Mouse (Mus musculus) right cerebral cortex, postnatal 25 days (tissue): ENCODE measurements around the gene Map4k2.
"Not testable (repeated sequence)": the region's sequence is repeated elsewhere in the genome, so short reads cannot be mapped to it uniquely, and the experiment has no call there.

ENCODE experiments used
- DNase-seq: peaks from one replicate; pipeline ENCODE4 v3.0.0; 2022

Map4k2 gene

DNA sequence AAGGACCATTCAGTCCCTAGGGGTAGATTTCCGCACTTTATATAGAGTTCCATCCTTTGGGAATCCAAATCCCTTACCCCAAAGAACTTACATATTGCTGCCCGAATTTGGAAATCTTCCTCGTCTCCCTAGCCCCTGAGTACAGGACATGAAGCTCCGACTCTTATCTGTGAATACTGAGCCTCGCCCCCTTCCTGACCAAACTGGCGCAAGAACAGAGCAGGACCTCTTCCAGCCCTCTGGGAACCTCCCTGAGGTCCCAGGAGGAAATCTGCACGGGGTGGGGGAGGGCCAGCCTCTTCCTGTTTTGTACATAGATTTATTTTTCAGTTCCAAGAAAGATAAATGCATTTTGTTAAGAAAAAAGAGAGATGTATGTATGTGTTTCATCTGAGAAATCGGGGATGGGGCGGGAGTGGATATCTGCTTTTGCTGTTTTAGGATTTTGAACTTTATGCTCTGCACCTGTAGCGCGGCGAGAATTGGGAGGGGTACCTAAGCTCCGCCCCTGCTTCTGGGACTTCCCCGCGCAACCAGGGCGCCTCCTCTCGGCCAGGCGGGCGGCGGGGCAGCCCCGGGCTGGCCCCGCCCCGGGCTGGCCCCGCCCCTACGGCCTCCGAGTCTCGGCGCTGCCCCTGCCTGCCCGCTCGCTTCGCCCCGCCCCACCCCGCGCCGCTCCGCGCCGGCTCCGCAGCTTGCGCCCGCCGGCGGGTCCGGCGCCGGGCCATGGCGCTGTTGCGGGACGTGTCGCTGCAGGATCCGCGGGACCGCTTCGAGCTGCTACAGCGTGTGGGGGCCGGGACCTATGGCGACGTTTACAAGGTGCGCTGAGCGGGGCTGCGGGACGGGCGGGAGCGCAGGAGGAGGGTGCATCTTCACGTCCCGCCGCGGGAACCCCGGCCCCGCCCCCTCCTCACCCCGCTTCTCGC is at the start of gene Map4k2:
Gene Map4k2 (plus strand): TSS at position 612 of the 929 bp plus-strand sequence.
- peak; percentile 80 for DNase-seq

DNA sequence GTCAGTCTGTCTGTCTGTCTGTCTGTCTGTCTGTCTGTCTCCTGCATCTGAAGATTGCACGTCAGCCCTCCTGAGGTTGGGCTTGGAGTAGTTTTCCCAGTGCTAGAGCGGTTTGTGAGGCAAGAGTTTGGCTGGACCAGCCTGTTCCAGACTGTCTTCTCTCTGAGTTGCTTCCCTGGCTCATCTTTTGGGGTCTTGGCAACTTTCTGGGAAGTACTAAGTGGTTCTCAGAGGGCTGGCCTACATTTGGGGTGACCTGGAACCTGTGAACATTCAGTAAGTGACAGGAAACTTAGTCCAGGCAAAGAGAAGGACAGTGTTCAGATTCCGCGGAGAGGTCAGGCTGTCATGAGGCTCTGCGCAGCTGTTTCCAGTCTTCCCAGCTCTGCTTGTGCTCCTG is 48.7 kb upstream of the Map4k2 start:
- no peak for DNase-seq

DNA sequence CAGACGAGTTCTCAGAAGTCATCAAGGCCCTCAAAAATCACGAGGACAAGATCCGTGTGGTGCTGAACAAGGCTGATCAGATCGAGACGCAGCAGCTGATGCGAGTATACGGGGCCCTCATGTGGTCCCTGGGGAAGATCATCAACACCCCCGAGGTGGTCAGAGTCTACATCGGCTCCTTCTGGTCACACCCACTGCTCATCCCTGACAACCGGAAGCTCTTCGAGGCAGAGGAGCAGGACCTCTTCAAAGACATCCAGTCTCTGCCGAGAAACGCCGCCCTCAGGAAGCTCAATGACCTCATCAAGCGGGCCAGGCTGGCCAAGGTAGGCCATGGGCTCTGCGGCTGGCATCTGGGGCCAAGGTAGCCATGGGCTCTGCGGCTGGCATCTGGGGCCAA is 46.6 kb upstream of the Map4k2 start:
- no peak for DNase-seq

DNA sequence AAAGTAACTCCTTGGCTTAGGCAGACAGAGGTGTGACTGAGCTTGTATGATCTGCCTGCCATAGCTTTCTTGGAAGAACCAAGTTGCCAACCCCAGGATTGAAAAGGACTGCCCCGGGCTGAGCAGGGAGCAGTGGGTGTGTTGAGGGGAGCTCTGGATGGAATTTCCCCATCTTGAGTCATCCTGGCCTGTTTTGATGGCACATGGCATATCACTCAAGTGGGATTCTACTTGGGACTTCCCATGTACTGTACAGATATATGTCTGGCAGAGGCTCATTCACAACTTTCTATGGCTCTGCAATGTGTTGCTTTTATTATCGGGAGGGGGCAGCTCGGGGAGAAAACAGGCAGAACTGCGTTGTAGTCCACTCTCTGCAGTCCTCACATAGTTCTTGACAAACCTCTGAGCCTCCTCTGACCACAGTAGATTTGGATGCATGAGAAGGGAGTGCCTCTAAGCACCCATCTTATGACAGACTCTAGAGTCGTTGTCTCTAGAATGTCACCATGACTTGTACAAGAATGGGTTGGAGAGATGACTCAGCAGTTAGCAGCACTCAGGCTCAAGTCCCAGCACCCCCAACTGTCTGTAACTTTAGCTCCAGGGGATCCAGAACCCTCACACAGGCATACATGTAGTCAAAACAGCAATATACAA is 44.3 kb upstream of the Map4k2 start:
- no peak for DNase-seq

DNA sequence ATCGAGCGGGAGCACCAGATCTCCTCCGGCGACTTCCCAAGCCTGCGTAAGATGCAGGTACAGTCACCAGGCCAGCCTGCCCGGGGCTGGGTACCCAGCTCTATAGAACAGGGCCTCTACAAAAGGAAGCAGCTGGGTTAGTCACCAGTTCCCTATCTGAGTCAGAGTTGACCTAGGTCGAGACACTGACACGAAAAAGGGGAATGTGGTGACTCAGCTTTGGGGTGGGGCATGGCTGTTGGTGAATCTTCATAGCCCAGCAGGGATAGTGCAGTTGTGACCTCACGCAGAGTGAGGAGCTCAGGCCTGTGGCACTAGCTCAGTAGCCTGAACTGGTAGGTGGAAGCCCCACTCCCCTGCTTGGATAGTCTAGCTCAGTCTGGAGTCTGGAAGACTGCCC is 43.3 kb upstream of the Map4k2 start:
- no peak for DNase-seq

DNA sequence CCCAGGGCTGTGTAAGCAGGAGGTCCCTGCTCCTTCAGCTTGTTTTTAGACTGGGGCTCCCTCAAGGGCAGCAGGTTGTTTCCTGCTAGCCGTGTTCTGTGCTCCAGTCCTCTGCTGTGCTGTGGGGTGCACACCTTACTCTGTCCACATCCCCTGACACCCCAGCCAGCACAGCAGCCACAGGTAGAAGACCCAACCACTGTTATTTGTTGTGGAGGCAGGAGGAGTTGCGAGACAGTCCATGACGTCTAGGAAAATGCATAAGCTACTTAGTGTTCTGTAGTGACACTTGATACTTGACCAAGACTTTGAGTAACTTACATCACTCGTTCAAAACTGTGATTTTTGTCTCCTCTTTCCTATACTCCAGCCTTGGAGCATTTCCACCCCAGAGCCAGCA is 41.9 kb upstream of the Map4k2 start:
- DNase-seq = no peak

DNA sequence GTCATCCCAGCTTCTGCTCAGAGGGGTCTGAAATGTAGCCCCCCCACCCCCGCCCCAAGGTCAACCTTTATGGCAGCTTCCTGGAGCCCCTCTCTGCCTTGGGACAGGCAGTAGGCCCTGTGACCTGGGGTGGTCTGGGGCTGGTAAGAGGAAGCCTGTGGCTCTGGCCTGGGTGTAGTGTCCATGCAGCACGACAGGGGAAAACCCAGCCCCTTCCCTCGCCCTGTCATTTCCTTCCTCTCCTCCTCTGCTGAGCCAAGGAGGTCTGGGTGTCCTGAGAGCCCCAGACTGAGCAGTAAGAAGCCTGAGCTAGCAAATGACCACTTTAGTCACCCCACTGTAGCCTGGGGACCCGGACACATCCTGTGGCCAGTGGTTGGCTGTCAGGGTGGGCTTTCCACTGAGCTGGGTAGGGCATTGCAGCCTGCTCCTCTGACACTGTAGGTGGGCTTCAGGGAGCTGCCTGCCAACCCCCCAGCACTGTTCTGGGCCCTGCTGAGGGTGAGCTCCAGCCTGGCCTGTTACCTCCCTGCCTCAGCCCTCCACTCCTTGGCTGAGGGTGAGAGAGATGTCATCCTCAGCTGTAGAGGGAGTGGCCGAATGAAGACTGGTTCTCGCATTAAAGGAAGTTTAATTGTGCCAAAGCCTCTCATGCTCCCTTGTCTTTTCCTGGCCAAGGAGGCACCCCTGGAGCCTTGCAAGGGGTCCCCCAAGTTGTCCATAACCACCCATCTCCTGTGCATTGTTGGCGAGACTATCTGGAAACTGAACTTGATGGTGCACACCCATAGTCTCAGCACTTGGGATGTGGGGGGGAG is 41.3 kb upstream of the Map4k2 start:
- DNase-seq = no peak

DNA sequence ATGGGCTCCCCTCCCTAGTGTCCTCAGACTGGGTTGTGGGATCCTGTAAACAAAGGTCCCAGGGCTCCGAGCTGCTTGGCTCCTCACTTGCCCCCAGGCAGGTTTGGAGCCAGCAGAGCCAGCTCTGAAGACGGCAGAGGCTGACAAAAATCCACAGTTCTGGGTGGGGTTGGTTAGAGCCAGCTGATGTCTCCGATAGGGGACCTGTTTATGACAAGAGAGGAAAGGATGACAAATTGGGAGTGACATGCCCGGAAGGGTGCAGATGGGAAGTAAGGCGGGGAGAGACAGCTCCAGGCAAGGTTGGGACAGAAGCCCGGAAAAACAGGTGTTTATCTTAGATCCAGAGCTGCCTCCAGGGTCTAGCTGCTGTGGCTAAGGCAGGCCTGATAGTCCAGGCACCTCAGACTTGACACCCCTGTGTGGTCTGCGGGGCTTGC is 40.5 kb upstream of the Map4k2 start:
- no peak for DNase-seq

DNA sequence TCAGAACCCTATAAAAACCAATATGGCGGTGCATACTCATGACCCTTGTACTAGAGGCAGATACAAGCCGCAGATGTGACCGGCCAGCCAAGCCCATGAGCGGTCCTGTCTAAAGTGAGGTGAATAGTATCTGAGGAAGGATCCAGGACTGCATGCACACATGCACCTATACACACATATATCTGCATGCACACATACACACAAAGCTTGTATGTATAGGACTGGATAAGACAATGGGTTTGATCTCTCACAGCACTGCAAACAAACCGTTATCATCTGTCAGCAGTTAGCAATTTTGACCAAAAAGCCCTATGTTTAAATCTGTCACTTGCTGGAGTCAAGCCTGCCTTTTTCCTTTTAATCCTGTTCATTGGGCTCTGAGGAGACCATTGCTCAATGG is 38.8 kb upstream of the Map4k2 start:
- no peak for DNase-seq

DNA sequence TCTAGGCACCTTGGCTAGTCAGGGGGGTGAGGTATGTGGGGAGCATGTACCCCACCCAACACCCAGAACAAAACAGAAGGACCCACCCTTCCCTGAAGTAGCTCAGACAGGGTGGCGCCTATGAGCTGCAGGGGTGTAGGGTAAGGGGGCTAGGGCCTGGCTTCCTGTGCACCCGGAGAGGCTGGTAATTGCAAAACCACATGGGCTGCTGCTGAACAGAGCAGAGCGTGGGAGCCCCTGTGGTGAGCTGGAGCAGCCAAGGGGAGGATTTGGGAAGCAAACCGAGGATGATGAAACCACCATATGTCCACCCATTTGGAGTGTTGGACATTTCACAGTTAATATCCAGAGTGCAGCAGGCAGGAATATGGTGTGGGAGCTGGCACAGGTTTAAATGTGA is 38.4 kb upstream of the Map4k2 start:
- peak; percentile 42 for DNase-seq

DNA sequence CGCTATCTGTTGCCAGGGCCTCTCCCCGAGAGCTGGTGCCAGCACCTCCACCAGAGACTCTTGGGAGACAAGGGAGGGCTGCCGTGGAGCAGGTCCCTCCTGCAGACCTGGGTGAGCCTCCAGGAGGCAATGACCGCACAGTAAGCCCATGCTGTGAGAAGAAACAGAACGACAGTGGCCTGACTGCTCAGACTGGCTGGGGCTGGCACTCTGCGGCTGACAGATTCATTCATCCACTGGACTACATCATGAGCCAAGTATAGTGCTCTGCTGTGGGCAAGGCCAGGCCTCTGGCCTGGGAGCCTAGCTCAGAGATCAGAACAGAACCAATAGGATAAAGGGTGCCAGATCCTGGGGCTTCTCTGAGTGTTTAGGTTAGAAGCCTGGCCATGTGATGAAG is 37.1 kb upstream of the Map4k2 start:
- no peak for DNase-seq

DNA sequence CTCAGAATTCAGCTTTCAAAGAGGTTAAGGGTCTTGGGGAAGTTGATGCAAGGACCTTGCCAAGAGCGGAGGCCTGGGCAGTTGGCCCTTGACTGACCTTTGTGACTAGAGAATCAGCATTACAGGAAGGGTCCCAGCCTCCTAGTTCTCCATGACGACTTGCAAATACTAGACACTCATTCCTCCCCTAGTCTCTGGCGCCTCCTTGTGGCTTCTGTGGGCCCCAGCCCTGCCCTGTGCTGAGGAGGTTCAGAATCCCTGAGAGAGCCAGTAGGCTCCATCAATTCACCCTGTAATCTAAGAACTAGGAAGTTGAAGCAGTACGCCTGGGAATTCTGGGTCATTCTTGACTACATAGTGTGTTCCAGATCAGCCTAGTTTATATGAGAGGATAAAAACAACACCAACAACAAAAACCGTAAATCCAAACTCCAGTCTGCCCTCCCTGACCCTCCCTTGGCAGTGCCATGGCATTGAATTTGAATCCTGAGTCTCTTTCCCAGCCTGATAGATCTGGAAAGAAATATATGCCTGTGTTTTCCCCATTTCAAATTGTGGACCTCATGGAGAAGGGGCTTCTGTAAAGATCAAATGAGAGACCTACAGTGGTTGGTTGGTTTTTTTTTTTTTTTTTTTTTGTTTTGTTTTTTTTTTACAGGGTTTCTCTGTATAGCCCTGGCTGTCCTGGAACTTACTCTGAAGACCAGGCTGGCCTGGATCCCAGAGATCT is 36.0 kb upstream of the Map4k2 start:
- DNase-seq = peak; percentile 73

DNA sequence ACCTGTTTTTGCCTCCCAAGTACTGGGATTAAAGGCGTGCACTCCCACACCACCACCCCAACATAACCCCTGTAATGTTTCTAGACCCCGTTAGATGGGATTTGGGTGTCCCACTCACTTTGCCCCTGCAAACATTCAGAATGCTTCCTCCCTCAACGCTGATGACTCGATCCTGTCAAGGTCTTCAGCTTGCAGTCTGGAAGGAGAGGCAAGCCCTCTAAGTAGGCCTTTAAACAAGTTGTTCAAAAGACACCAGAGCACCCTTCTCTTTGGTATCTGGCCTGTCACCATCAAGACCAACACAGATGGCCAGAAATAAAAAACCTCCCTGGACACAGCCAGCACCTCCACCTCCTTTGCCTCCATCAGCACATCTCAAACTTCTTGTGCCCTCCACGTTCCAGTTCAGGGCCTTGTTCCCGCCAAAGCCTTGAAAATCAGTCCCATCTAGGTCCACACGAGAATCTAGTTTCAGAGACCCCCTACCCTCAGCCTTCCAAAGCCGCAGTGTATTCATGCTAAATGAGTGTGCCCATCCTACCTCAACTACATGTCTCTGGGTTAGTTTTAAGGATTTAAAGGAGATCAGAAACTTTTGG is 35.3 kb upstream of the Map4k2 start:
- no peak for DNase-seq

DNA sequence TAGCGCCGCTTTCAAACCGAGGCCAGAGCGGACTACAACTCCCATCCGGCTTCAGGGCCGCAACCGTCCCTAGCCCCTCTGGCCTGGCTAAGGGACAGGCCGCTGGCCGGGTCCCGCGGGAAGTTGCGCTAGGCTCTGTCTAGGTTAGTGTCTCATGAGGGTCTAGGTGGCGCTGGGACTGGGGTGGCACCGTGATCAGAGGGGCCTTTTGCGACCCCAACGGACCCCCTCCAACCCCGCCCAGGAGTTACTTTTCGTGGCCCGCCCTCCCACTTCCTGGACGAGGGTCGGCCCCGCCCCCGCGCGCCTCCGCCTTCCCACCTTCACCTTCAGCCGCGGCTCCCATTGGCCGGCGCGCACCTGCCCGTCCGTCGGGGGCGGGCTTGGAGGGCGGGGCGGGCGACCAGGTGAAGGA is 34.8 kb upstream of the Map4k2 start, which contains the start of gene Cdc42bpg:
Gene Cdc42bpg (plus strand): TSS at position 320 of the 415 bp plus-strand sequence.
- peak; percentile 43 for DNase-seq

DNA sequence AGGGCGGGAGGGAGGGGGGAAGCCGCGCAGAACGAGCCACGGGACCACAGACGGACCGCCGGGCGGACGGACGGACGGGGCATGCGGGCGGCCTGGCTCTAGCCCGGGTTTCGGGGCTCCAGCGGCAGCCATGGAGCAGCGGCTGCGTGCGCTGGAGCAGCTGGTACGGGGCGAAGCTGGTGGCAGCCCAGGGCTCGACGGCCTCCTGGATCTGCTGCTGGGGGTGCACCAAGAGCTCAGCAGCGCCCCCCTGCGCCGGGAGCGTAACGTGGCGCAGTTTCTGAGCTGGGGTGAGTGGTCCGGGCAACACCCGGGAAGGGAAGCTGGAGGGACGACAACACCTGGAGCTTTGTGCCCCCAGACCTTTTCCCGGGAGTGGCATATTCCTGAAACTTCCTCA is 34.3 kb upstream of the Map4k2 start:
- DNase-seq = peak; percentile 36

DNA sequence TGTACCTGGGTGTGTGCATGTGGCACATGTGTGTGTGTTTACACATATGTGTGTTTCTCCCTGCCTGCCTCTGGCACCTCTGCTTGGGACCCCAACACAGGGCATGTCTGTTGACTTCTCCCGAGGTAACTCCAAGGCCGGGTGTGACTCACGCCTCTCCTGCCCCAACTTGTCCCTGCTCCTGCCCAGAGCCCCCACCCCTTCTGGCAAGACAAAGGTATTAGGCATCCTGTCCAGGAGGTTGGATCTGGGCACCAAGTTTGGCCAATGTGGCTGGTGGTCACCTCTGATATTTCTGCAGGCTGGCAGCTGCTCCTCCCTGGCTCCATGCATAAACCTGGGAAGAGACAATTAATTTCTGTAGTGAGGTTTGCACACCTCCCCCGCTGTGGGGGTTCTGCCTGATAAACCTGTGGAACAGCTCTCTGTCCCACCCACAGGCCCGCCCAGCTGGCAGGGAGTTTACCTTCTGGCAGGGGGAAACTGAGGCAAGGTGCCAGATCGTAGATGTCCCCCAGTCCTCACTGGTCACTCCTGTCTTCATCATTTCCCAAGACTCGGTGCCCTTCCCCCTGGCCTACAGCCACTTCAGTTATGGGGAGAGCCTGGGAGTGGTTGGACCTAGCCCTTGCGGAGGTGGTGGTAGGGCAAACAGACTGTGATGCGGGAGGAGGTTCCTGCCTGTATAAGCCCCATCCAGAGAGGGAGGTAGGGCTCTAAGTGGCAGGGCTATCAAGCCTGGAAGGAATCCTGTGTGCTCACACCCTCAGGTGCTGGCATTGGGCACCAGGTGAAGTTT is 33.0 kb upstream of the Map4k2 start:
- DNase-seq = no peak

DNA sequence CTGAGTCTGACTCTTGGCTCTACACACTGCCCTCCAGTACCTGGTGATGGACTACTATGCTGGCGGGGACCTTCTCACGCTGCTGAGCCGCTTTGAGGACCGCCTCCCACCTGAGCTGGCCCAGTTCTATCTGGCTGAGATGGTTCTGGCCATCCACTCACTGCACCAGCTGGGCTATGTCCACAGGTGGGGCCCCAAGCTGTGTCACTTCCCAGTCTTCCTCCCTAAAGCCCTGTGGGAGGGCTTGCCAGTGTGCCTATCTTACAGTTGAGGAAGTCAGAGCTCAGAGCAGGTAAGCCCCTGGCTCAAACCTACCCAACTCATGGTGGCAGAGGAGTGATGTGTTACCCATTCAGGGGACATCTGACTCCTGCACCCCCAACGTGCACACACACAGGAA is 30.8 kb upstream of the Map4k2 start:
- no peak for DNase-seq

DNA sequence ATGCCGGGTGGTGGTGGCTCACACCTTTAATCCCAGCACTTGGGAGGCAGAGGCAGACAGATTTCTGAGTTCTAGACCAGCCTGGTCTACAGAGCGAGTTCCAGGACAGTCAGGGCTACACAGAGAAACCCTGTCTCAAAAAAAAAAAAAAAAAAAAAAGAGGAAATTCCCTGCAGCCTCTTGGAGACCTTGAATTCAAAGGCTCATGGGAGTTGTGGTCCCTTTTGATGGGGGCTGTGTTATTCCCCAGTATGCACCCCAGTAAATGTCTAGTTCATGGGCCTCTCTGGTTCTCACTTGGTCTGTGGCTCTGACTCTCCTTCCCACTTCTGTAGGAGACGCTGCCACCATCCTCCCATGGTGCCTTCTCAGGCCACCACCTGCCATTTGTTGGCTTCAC is 29.2 kb upstream of the Map4k2 start:
- DNase-seq = not testable (repeated sequence)

DNA sequence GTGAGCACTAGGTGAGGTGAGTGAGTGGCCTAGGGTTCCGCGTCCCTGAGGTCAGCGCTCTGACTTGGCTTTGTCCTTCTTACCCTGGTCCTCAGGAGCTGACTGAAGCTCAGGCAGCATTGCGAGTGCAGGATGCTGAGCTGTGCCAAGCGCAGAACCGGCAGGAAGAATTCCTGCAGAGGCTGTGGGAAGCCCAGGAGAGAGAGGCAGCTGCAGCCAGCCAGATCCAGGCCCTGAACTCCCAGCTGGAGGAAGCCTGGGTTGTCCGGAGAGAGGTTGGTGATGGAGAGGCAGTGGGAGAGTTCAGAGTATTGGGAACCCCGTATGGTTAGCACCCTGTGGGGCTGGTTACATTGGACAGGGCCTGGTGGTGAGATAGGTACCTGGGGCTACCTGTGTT is 27.1 kb upstream of the Map4k2 start:
- DNase-seq = no peak

DNA sequence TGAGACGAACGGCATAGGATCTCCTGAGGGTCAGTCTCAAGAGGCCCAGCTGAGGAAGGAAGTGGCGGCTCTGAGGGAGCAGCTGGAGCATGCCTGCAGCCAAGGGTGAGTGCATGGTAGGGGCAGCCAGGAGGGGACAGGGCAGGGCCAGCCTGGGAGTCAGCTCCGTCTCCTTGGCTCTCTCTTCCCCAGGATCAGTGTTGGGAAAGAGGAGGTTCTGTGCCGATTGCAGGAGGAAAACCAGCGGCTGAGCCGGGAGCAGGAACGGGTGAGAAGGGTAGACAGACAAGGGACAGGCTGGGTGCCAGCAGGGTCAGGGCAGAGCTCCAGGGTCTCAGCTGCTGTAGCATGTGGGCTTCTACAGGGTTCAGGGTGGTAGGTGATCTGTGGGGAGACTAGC is 26.4 kb upstream of the Map4k2 start:
- DNase-seq = no peak

DNA sequence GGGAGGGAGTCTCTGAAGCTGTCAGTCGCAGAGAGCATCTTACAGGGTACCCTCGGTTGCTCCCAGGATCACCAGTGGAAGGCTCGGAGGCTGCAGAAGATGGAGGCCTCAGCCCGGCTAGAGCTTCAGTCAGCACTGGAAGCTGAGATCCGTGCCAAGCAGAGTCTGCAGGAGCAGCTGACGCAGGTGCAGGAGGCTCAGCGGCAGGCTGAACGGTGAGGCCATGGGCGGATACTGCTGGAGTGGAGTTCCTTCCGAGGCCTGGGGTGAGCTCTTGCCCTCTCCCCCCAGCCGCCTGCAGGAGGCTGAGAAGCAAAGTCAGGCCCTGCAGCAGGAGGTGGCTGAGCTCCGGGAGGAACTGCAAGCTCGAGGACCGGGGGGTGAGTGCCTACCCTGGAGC is 25.4 kb upstream of the Map4k2 start:
- no peak for DNase-seq
